Mouse (Mus musculus) olfactory bulb, adult 2 months (tissue): ENCODE results near the gene Msx2.

ENCODE experiments used
- CTCF ChIP-seq: fragments of 200-500 bp; IDR thresholded peaks from 2 replicates; pipeline ENCODE4 v1.5.1; 2012; ENCODE audit warnings: low read depth, mild to moderate bottlenecking, low read length, moderate library complexity; ENCODE audit not compliant: insufficient read depth
- POLR2A ChIP-seq: fragments of 200-500 bp; IDR thresholded peaks from 2 replicates; pipeline ENCODE4 v1.6.1; 2012; ENCODE audit warnings: mild to moderate bottlenecking, low read depth, low read length, moderate library complexity; ENCODE audit not compliant: insufficient read depth

DNA sequence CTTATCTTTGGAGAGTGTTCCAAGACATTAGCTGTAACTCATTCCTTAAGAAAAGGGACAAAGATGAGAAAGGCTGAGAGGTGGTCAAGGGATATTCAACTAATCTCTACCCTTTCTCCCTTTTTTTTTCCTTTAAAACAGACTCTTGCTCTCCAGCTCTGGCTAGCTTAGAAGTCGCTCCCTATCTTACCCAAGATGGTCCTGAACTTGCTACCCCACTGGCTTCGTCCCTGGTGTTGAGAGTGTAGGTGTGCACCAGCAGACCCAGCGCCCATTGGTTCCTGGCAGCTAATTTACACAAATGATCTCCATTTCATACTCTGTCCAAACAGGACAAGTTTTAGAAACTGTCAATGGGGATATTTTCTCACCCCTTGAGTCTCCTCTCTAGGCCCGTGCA is 417 bp upstream of the Msx2 start:
- no peak for TF ChIP-seq CTCF
- no peak for TF ChIP-seq POLR2A
